Mouse (Mus musculus) naive thymus-derived CD4-positive, alpha-beta T cell, adult 5 months (primary cell): Measurements from ENCODE around the gene Slc22a6. TPM values are rescaled to one million over a fixed set of nuclear protein-coding genes. Genes with fewer than 3 reads are reported as not detected.

Source experiments
- polyA plus RNA-seq: library from polyadenylated mRNA; unstranded; fragments of 100-300 nt; shearing (Covaris generic); gene quantifications from one replicate; pipeline ENCODE4 v1.2.1, GENCODE M21; 2017

The Slc22a6 gene
- polyA plus RNA-seq: not detected

GRCm38 (mm10) chr19:8617904-8618303 is at the start of gene Slc22a6:
TSS of gene Slc22a6 (plus strand) at chr19:8618039.

GRCm38 (mm10) chr19:8590954-8591353 is 26.9 kb upstream of the Slc22a6 start, which contains the start of gene Slc22a8:
TSS of gene Slc22a8 (plus strand) at chr19:8591254.

GRCm38 (mm10) chr19:8663360-8663839 is 45.6 kb downstream of the Slc22a6 start, which contains the start of gene Chrm1:
TSS of gene Chrm1 (plus strand) at chr19:8663789.

Other genes with a start within 250 kb of the Slc22a6 start
- not detected for gene Slc22a30, start 212.9 kb upstream of the Slc22a6 start, polyA plus RNA-seq
- gene Slc22a8, start 26.8 kb upstream of the Slc22a6 start, polyA plus RNA-seq: 0.10 TPM
- gene Chrm1, start 45.8 kb downstream of the Slc22a6 start, polyA plus RNA-seq: not detected
- 240 TPM for gene Slc3a2, start 105.3 kb downstream of the Slc22a6 start, polyA plus RNA-seq
- gene Wdr74, start 117.8 kb downstream of the Slc22a6 start, polyA plus RNA-seq: 121 TPM
- gene 1700092M07Rik, start 122.7 kb downstream of the Slc22a6 start, polyA plus RNA-seq: 0.87 TPM
- 294 TPM for gene Stx5a, start 123.4 kb downstream of the Slc22a6 start, polyA plus RNA-seq
- 453 TPM for gene Nxf1, start 139.0 kb downstream of the Slc22a6 start, polyA plus RNA-seq
- gene Tmem223, start 153.0 kb downstream of the Slc22a6 start, polyA plus RNA-seq: 38.8 TPM
- gene Tmem179b, start 156.4 kb downstream of the Slc22a6 start, polyA plus RNA-seq: 150 TPM
- 9.4 TPM for gene Taf6l, start 168.4 kb downstream of the Slc22a6 start, polyA plus RNA-seq
- 86.1 TPM for gene Polr2g, start 180.5 kb downstream of the Slc22a6 start, polyA plus RNA-seq
- gene Zbtb3, start 184.5 kb downstream of the Slc22a6 start, polyA plus RNA-seq: 0.57 TPM
- 25.8 TPM for gene Ttc9c, start 201.3 kb downstream of the Slc22a6 start, polyA plus RNA-seq
- 13.8 TPM for gene Hnrnpul2, start 202.0 kb downstream of the Slc22a6 start, polyA plus RNA-seq
- not detected for gene AC129217.1, start 211.7 kb downstream of the Slc22a6 start, polyA plus RNA-seq
- gene Bscl2, start 219.4 kb downstream of the Slc22a6 start, polyA plus RNA-seq: 59.1 TPM
- not detected for gene Gng3, start 221.2 kb downstream of the Slc22a6 start, polyA plus RNA-seq
- not detected for gene Lrrn4cl, start 232.7 kb downstream of the Slc22a6 start, polyA plus RNA-seq